Mouse (Mus musculus) limb, embryonic 11.5 days (tissue): ENCODE results near the gene Gfod2. TPM values are rescaled to one million over a fixed set of nuclear protein-coding genes. Genes with fewer than 3 reads are reported as not detected.

Source experiments
- ATAC-seq: fragments of 200-750 bp; cut with Nextera tagmentation; 2 replicates; pipeline ENCODE4 v1.8.0; 2017; ENCODE audit warnings: low read depth; ENCODE audit not compliant: insufficient number of reproducible peaks, low FRiP score, low TSS enrichment
- DNase-seq: peaks from one replicate; pipeline ENCODE4 v3.0.0-alpha.2; 2015; ENCODE audit warnings: low spot score
- H3K27ac ChIP-seq: fragments of 300-500 bp; sonication (generic); replicated peaks from 2 replicates; pipeline ENCODE4 v1.5.1; 2014; ENCODE audit warnings: low read depth, mild to moderate bottlenecking, low read length
- H3K27me3 ChIP-seq: fragments of 300-500 bp; sonication (generic); 2 replicates; pipeline ENCODE4 v1.6.1; 2014; ENCODE audit warnings: mild to moderate bottlenecking, low read length, mixed read lengths; ENCODE audit not compliant: control insufficient read depth, insufficient read depth
- H3K36me3 ChIP-seq: fragments of 300-500 bp; sonication (generic); 2 replicates; pipeline ENCODE4 v1.6.1; 2014; ENCODE audit warnings: mild to moderate bottlenecking, low read length, moderate library complexity, mixed read lengths; ENCODE audit not compliant: control insufficient read depth, insufficient read depth
- H3K4me1 ChIP-seq: fragments of 300-500 bp; sonication (generic); 2 replicates; pipeline ENCODE4 v1.6.1; 2014; ENCODE audit warnings: low read length, mixed read lengths; ENCODE audit not compliant: control insufficient read depth, insufficient read depth
- H3K4me2 ChIP-seq: fragments of 300-500 bp; sonication (generic); 2 replicates; pipeline ENCODE4 v1.6.1; 2014; ENCODE audit warnings: low read depth, mild to moderate bottlenecking, moderate library complexity; ENCODE audit not compliant: severe bottlenecking
- H3K4me3 ChIP-seq: fragments of 300-500 bp; sonication (generic); 2 replicates; pipeline ENCODE4 v1.5.1; 2014; ENCODE audit warnings: low read depth, low read length
- H3K9ac ChIP-seq: fragments of 300-500 bp; sonication (generic); 2 replicates; pipeline ENCODE4 v1.6.1; 2014; ENCODE audit warnings: mild to moderate bottlenecking, low read length
- H3K9me3 ChIP-seq: fragments of 300-500 bp; sonication (generic); 2 replicates; pipeline ENCODE4 v1.6.1; 2016; ENCODE audit warnings: low read length; ENCODE audit not compliant: control insufficient read depth
- WGBS: fragments of 180-500 bp; shearing (Covaris S2); extraction: QIAGEN DNeasy Blood & Tissue Kit; methylation state at CpG from one replicate; pipeline ENCODE4 v1.1.7; 2014; 5-methylcytosine and 5-hydroxymethylcytosine counted together
- polyA plus RNA-seq: library from polyadenylated mRNA; unstranded; fragments of >200 nt; fragmentation: Nextera tagmentation; extraction: Ambion mirVana; gene quantifications from 2 replicates; pipeline ENCODE4 v1.2.1, GENCODE M21; 2014

Gfod2 gene
- polyA plus RNA-seq, 1 experiment from 2014 or later: 22.8 TPM

GRCm38 (mm10) chr8:105689256-105689982 lies 69.0 kb downstream of the Gfod2 start:
- WGBS: 60% methylated on average over 35 of the region's 35 CpGs
- Histone ChIP-seq H3K9ac (no peak overlapping the region), H3K4me2 (no peak overlapping the region), H3K4me3 (no peak overlapping the region), H3K36me3 (no peaks in the 10 kb centered on the region), H3K9me3 (no peaks in the 10 kb centered on the region), H3K27ac (no peak overlapping the region), H3K27me3 (no peaks in the 10 kb centered on the region), H3K4me1 (peaks cover 4% of the 10 kb centered on the region; the same call in 1 of the 2 replicates)
- ATAC-seq: no peak
- no peak for DNase-seq

- Histone ChIP-seq H3K9ac (no peak overlapping the region), H3K4me2 (no peak overlapping the region), H3K27ac (no peak overlapping the region), H3K4me3 (no peak overlapping the region), H3K9me3 (no peaks in the 10 kb centered on the region), H3K27me3 (no peaks in the 10 kb centered on the region), H3K36me3 (peaks cover 4% of the 10 kb centered on the region; the same call in 1 of the 2 replicates), H3K4me1 (peaks cover 4% of the 10 kb centered on the region; the same call in 1 of the 2 replicates)
- 72% methylated on average over 14 of the region's 14 CpGs for WGBS
- DNase-seq (no peak), ATAC-seq (no peak)
These were observed 70.2 kb downstream of the Gfod2 start for GRCm38 (mm10) chr8:105688242-105688752.

- H3K9ac ChIP-seq: no peak overlapping the region
- no peak overlapping the region for H3K4me3 ChIP-seq
- H3K4me2 ChIP-seq: no peak overlapping the region
- H3K36me3 ChIP-seq: peaks cover 4% of the 10 kb centered on the region; the same call in 1 of the 2 replicates
- peaks cover 4% of the 10 kb centered on the region; the same call in 1 of the 2 replicates for H3K4me1 ChIP-seq
- no peak for DNase-seq
- no peaks in the 10 kb centered on the region for H3K27me3 ChIP-seq
- no peak for ATAC-seq
- WGBS: 69% methylated on average over 8 of the region's 8 CpGs
- no peak overlapping the region for H3K27ac ChIP-seq
- H3K9me3 ChIP-seq: no peaks in the 10 kb centered on the region
These were observed 71.0 kb downstream of the Gfod2 start for GRCm38 (mm10) chr8:105687512-105687911.

GRCm38 (mm10) chr8:105686551-105686950 lies 71.9 kb downstream of the Gfod2 start:
- 67% methylated on average over 6 of the region's 6 CpGs for WGBS
- ATAC-seq: no peak
- no peak overlapping the region for H3K4me3 ChIP-seq

GRCm38 (mm10) chr8:105685796-105686308 lies 72.6 kb downstream of the Gfod2 start, which contains the start of gene Carmil2:
Gene Carmil2 (plus strand): TSS chr8:105686274.
- peak; percentile 74 for DNase-seq
- H3K4me2 ChIP-seq: peak within 1 kb of the TSS; percentile 11; the same call in 1 of the 2 replicates
- H3K36me3 ChIP-seq: peaks cover 10% of the 10 kb centered on the region
- no peak within 1 kb of the TSS for H3K9ac ChIP-seq
- 11% methylated on average over 26 of the region's 26 CpGs for WGBS
- H3K27ac ChIP-seq: no peak within 1 kb of the TSS
- H3K4me1 ChIP-seq: peaks cover 4% of the 10 kb centered on the region; the same call in 1 of the 2 replicates
- H3K9me3 ChIP-seq: no peaks in the 10 kb centered on the region
- 0 out of 2 replicates have a peak, but pooled peaks have one; percentile 55 for ATAC-seq
- H3K4me3 ChIP-seq: no peak within 1 kb of the TSS
- H3K27me3 ChIP-seq: no peaks in the 10 kb centered on the region

More at GRCm38 (mm10) chr8:105686551-105686950, 71.9 kb downstream of the Gfod2 start:
- no peak overlapping the region for H3K4me2 ChIP-seq
- peak; percentile 22 for DNase-seq
- H3K27me3 ChIP-seq: no peaks in the 10 kb centered on the region
- H3K27ac ChIP-seq: no peak overlapping the region
- no peak overlapping the region for H3K9ac ChIP-seq
- H3K9me3 ChIP-seq: no peaks in the 10 kb centered on the region
- peaks cover 4% of the 10 kb centered on the region; the same call in 1 of the 2 replicates for H3K4me1 ChIP-seq
- peaks cover 7% of the 10 kb centered on the region; the same call in 1 of the 2 replicates for H3K36me3 ChIP-seq

- Histone ChIP-seq H3K36me3 (peaks cover 15% of the 10 kb centered on the region), H3K4me3 (no peak overlapping the region), H3K4me1 (peaks cover 4% of the 10 kb centered on the region; the same call in 1 of the 2 replicates), H3K9me3 (no peaks in the 10 kb centered on the region), H3K9ac (no peak overlapping the region), H3K27ac (no peak overlapping the region), H3K4me2 (no peak overlapping the region), H3K27me3 (no peaks in the 10 kb centered on the region)
- DNase-seq (peak; percentile 18), ATAC-seq (no peak)
- WGBS: 73% methylated on average over 7 of the region's 7 CpGs
These were observed 73.1 kb downstream of the Gfod2 start for GRCm38 (mm10) chr8:105685325-105685724.

- Histone ChIP-seq H3K9me3 (no peaks in the 10 kb centered on the region), H3K4me3 (no peak overlapping the region), H3K36me3 (peaks cover 45% of the 10 kb centered on the region), H3K27me3 (no peaks in the 10 kb centered on the region), H3K27ac (no peak overlapping the region), H3K9ac (no peak overlapping the region), H3K4me2 (no peak overlapping the region), H3K4me1 (no peaks in the 10 kb centered on the region)
- WGBS: 91% methylated on average over 1 of the region's 1 CpGs
- no peak for ATAC-seq
- no peak for DNase-seq
These were observed 80.6 kb downstream of the Gfod2 start for GRCm38 (mm10) chr8:105677891-105678290.
